In the genomic region with DNA sequence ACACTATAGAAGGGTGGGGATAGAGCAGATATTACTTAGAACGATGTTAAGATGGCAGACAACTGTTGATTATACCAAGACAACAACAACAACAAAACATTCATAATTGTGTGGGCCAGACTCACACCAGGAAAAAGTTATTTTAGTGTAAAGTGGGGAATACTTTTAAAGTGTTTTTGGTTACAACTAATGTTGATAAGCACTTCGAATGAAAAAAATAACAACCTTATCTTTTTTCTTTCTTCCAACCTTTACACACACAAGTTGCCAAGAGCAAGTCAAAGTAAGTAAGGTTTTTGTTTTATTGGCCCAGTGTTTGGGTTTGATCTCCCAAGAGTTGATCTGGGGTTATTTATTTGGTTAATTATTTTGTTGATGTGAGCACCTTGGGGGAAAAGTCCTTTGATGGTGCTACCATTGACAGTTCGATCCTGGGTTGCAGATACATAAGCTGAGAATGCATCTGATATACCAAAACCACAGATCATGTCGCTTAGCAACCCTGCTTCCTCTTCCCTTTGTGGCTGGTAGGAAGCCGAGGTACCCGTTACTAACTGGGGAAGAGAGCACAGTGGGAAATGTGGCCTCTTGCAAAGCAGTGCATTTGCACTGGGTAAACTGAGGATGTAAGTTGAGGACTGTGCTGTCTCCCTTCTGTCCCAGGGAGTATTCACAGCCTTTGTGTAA, we compare ENCODE assay signal across 8 mouse cellular contexts. TPM values are rescaled to one million over a fixed set of nuclear protein-coding genes. Genes with fewer than 3 reads are reported as not detected.
DNase-seq lines count a peak whose midpoint lies in the region; ATAC-seq and TF ChIP-seq lines count a peak whose summit lies in the region.

No protein-coding gene starts in this region.

- H3K9me3 ChIP-seq in kidney, postnatal 0 days (replicated peaks; ENCODE audit: low read length) = no peaks in the 10 kb centered on the region
- no peaks in the 10 kb centered on the region for H3K9me3 ChIP-seq in embryonic facial prominence, embryonic 12.5 days
- no peaks in the 10 kb centered on the region for H3K9me3 ChIP-seq in limb, embryonic 12.5 days

- no peaks in the 10 kb centered on the region for H3K27me3 ChIP-seq in kidney, postnatal 0 days (ENCODE audit: insufficient read depth, low read length)
- no peaks in the 10 kb centered on the region for H3K27me3 ChIP-seq in embryonic facial prominence, embryonic 12.5 days
- H3K27me3 ChIP-seq in limb, embryonic 12.5 days = no peaks in the 10 kb centered on the region

- peak overlapping the region; percentile 68 for H3K4me3 ChIP-seq in kidney, postnatal 0 days (replicated peaks; ENCODE audit: low read depth, low read length)
- H3K4me3 ChIP-seq in embryonic facial prominence, embryonic 12.5 days = peak overlapping the region; percentile 61
- peak overlapping the region; percentile 81 for H3K4me3 ChIP-seq in limb, embryonic 12.5 days (replicated peaks)

- H3K4me1 ChIP-seq in kidney, postnatal 0 days (replicated peaks; ENCODE audit: insufficient read depth, low read length) = peaks cover 7% of the 10 kb centered on the region; the same call in 1 of the 2 replicates
- H3K4me1 ChIP-seq in embryonic facial prominence, embryonic 12.5 days = peaks cover 7% of the 10 kb centered on the region
- peaks cover 12% of the 10 kb centered on the region for H3K4me1 ChIP-seq in limb, embryonic 12.5 days (replicated peaks)

- H3K9ac ChIP-seq in kidney, postnatal 0 days (ENCODE audit: low read depth, low read length) = peak overlapping the region; percentile 83
- peak overlapping the region; percentile 68 for H3K9ac ChIP-seq in embryonic facial prominence, embryonic 12.5 days
- peak overlapping the region; percentile 85 for H3K9ac ChIP-seq in limb, embryonic 12.5 days (replicated peaks)

- peak overlapping the region; percentile 60 for H3K4me2 ChIP-seq in kidney, postnatal 0 days (ENCODE audit: low read length)
- peak overlapping the region; percentile 54 for H3K4me2 ChIP-seq in embryonic facial prominence, embryonic 12.5 days (replicated peaks)
- peak overlapping the region; percentile 56 for H3K4me2 ChIP-seq in limb, embryonic 12.5 days

- peak overlapping the region; percentile 96 for H3K27ac ChIP-seq in kidney, postnatal 0 days
- peak overlapping the region; percentile 71 for H3K27ac ChIP-seq in embryonic facial prominence, embryonic 12.5 days
- peak overlapping the region; percentile 91 for H3K27ac ChIP-seq in limb, embryonic 12.5 days

- no peak for DNase-seq in kidney, postnatal 0 days (ENCODE audit: low spot score)
- DNase-seq in kidney, postnatal 10 days = no peak
- no peak for DNase-seq in cerebellum, adult 8-10 months
- DNase-seq in embryo, embryonic 11 days = no peak
- no peak for DNase-seq in embryo, embryonic 10 days (ENCODE audit: low spot score)

- ATAC-seq in kidney, postnatal 0 days (replicated peaks; ENCODE audit: low FRiP score, low read depth) = no peak
- ATAC-seq in embryonic facial prominence, embryonic 12.5 days (ENCODE audit: insufficient number of reproducible peaks, insufficient read depth, low FRiP score, low TSS enrichment) = no peak
- ATAC-seq in limb, embryonic 12.5 days (ENCODE audit: insufficient number of reproducible peaks, insufficient read depth, low FRiP score, low TSS enrichment, low read depth) = no peak
- ATAC-seq in monocyte, adult 5-6 weeks (replicated peaks; ENCODE audit: insufficient number of reproducible peaks, low FRiP score, low TSS enrichment, poor library complexity, severe bottlenecking) = peak; percentile 68

- H3K36me3 ChIP-seq in kidney, postnatal 0 days (ENCODE audit: insufficient read depth, low read length) = peaks cover 7% of the 10 kb centered on the region; the same call in 1 of the 2 replicates
- H3K36me3 ChIP-seq in embryonic facial prominence, embryonic 12.5 days = peaks cover 22% of the 10 kb centered on the region
- peaks cover 40% of the 10 kb centered on the region for H3K36me3 ChIP-seq in limb, embryonic 12.5 days

- WGBS in kidney, postnatal 0 days = 52% methylated on average over 6 of the region's 6 CpGs
- 50% methylated on average over 6 of the region's 6 CpGs for WGBS in embryonic facial prominence, embryonic 12.5 days
- WGBS in limb, embryonic 12.5 days = 62% methylated on average over 6 of the region's 6 CpGs

- no peak for TF ChIP-seq CTCF in kidney, postnatal 0 days (IDR thresholded peaks at IDR 0.05; ENCODE audit: low read depth)

RNA-seq across cellular contexts. Expression of gene Mrpl33, which starts 17.7 kb away (rescaled TPM):
- 369 and 406 TPM in 2 replicates for polyA plus RNA-seq in kidney, postnatal 0 days (2015; fragmentation: Nextera tagmentation; extraction: Ambion mirVana)
- polyA plus RNA-seq in embryonic facial prominence, embryonic 12.5 days (2016; fragmentation: Nextera tagmentation; extraction: Ambion mirVana) = 230 and 251 TPM in 2 replicates
- 256 and 289 TPM in 2 replicates for polyA plus RNA-seq in limb, embryonic 12.5 days (2016; fragmentation: Nextera tagmentation; extraction: Ambion mirVana)
- total RNA-seq in monocyte, adult 5-6 weeks (2017) = 184 to 237 TPM (median 196 TPM) in 3 replicates
